Mouse (Mus musculus) induced T-regulatory cell, adult 2 months (primary cell): Measurements from ENCODE around the gene Sorl1.

Source experiments
- DNase-seq: peaks from one replicate; pipeline ENCODE4 v3.0.0-alpha.2; 2012; ENCODE audit warnings: low read depth

Sorl1 gene

GRCm38 (mm10) chr9:41952650-41953204 lies 171.4 kb downstream of the Sorl1 start:
- DNase-seq: no peak

GRCm38 (mm10) chr9:41951472-41952129 lies 172.5 kb downstream of the Sorl1 start:
- no peak for DNase-seq

- peak; percentile 87 for DNase-seq
These were observed 173.1 kb downstream of the Sorl1 start for GRCm38 (mm10) chr9:41950991-41951451.

- DNase-seq: peak; percentile 71
These were observed 173.7 kb downstream of the Sorl1 start for GRCm38 (mm10) chr9:41950109-41950990.

- no peak for DNase-seq
These were observed 174.6 kb downstream of the Sorl1 start for GRCm38 (mm10) chr9:41949476-41949875.

GRCm38 (mm10) chr9:41944964-41945363 lies 179.1 kb downstream of the Sorl1 start:
- no peak for DNase-seq

- no peak for DNase-seq
These were observed 181.0 kb downstream of the Sorl1 start for GRCm38 (mm10) chr9:41942970-41943635.

- no peak for DNase-seq
These were observed 183.7 kb downstream of the Sorl1 start for GRCm38 (mm10) chr9:41940311-41940853.

- no peak for DNase-seq
These were observed 185.6 kb downstream of the Sorl1 start for GRCm38 (mm10) chr9:41938449-41938848.

GRCm38 (mm10) chr9:41937967-41938348 lies 186.1 kb downstream of the Sorl1 start:
- no peak for DNase-seq

- DNase-seq: no peak
These were observed 186.6 kb downstream of the Sorl1 start for GRCm38 (mm10) chr9:41937341-41937966.

- DNase-seq: no peak
These were observed 187.5 kb downstream of the Sorl1 start for GRCm38 (mm10) chr9:41936598-41936997.

GRCm38 (mm10) chr9:41935979-41936378 lies 188.1 kb downstream of the Sorl1 start:
- peak; percentile 47 for DNase-seq

GRCm38 (mm10) chr9:41935373-41935971 lies 188.6 kb downstream of the Sorl1 start:
- peak; percentile 13 for DNase-seq

- no peak for DNase-seq
These were observed 189.2 kb downstream of the Sorl1 start for GRCm38 (mm10) chr9:41934848-41935372.

GRCm38 (mm10) chr9:41929986-41930385 lies 194.1 kb downstream of the Sorl1 start:
- no peak for DNase-seq

GRCm38 (mm10) chr9:41925721-41926120 lies 198.4 kb downstream of the Sorl1 start:
- no peak for DNase-seq

- no peak for DNase-seq
These were observed 200.0 kb downstream of the Sorl1 start for GRCm38 (mm10) chr9:41924140-41924539.

GRCm38 (mm10) chr9:41922416-41922815 lies 201.7 kb downstream of the Sorl1 start:
- DNase-seq: no peak

GRCm38 (mm10) chr9:41918657-41919380 lies 205.3 kb downstream of the Sorl1 start:
- no peak for DNase-seq
